Mouse (Mus musculus) liver, embryonic 13.5 days (tissue): Measurements from ENCODE around the gene Ddb1. TPM values are rescaled to one million over a fixed set of nuclear protein-coding genes. Genes with fewer than 3 reads are reported as not detected.

ENCODE experiments used
- ATAC-seq: fragments of 200-750 bp; cut with Nextera tagmentation; 2 replicates; pipeline ENCODE4 v1.8.0; 2017; ENCODE audit warnings: low read depth, mild to moderate bottlenecking, moderate number of reproducible peaks, moderate library complexity
- DNase-seq: peaks from one replicate; pipeline ENCODE4 v3.0.0; 2022
- H3K27ac ChIP-seq: fragments of 300-500 bp; sonication (generic); 2 replicates; pipeline ENCODE4 v1.5.1; 2015; ENCODE audit warnings: moderate library complexity, mild to moderate bottlenecking, inconsistent platforms
- H3K27me3 ChIP-seq: fragments of 300-500 bp; sonication (generic); 2 replicates; pipeline ENCODE4 v1.6.1; 2015; ENCODE audit warnings: mild to moderate bottlenecking, inconsistent platforms
- H3K36me3 ChIP-seq: fragments of 300-500 bp; sonication (generic); 2 replicates; pipeline ENCODE4 v1.6.1; 2015; ENCODE audit warnings: mild to moderate bottlenecking, inconsistent platforms
- H3K4me1 ChIP-seq: fragments of 300-500 bp; sonication (generic); replicated peaks from 2 replicates; pipeline ENCODE4 v1.6.1; 2015; ENCODE audit warnings: inconsistent platforms
- H3K4me2 ChIP-seq: fragments of 300-500 bp; sonication (generic); 2 replicates; pipeline ENCODE4 v1.6.1; 2015; ENCODE audit warnings: inconsistent platforms, mild to moderate bottlenecking, moderate library complexity
- H3K4me3 ChIP-seq: fragments of 300-500 bp; sonication (generic); replicated peaks from 2 replicates; pipeline ENCODE4 v1.5.1; 2015; ENCODE audit warnings: mild to moderate bottlenecking, inconsistent platforms
- H3K9ac ChIP-seq: fragments of 300-500 bp; sonication (generic); 2 replicates; pipeline ENCODE4 v1.6.1; 2015; ENCODE audit warnings: mild to moderate bottlenecking, inconsistent platforms
- H3K9me3 ChIP-seq: fragments of 300-500 bp; sonication (generic); replicated peaks from 2 replicates; pipeline ENCODE4 v1.6.1; 2016; ENCODE audit warnings: inconsistent platforms
- WGBS: fragments of 180-500 bp; shearing (Covaris S2); methylation state at CpG from one replicate; pipeline ENCODE4 v1.1.7; 2015; ENCODE audit not compliant: insufficient replicate concordance; 5-methylcytosine and 5-hydroxymethylcytosine counted together
- polyA plus RNA-seq: library from polyadenylated mRNA; unstranded; fragments of >200 nt; fragmentation: Nextera tagmentation; extraction: Ambion mirVana; gene quantifications from 2 replicates; pipeline ENCODE4 v1.2.1, GENCODE M21; 2015

Ddb1 gene
- polyA plus RNA-seq, 1 experiment from 2014 or later: 156 TPM

DNA sequence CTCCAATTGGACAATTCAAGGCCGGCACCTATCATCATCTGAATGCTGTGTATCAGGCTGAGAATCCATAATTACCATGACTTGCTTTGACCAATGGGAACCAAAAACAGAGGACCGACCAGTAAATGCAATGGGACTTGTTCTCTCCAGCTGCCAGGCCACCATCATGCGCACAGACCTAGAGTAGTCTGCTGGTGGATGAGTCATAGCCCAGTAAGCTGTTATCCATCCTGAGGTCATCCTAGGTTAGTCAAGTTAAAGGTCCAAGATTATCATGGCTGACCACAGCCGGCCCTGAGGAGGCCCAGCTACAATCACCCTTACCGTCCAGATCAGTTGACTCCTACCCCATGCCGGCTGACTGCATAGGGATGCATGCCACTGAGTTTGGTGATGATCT, 35.5 kb upstream of the Ddb1 start:
- WGBS: 90% methylated on average over 6 of the region's 6 CpGs
- DNase-seq: no peak
- no peak overlapping the region for H3K9ac ChIP-seq
- H3K36me3 ChIP-seq: peaks cover 49% of the 10 kb centered on the region
- ATAC-seq: no peak
- H3K9me3 ChIP-seq: no peaks in the 10 kb centered on the region
- H3K27me3 ChIP-seq: no peaks in the 10 kb centered on the region
- H3K27ac ChIP-seq: no peak overlapping the region
- H3K4me3 ChIP-seq: no peak overlapping the region
- peaks cover 4% of the 10 kb centered on the region; the same call in 1 of the 2 replicates for H3K4me1 ChIP-seq
- H3K4me2 ChIP-seq: no peak overlapping the region

DNA sequence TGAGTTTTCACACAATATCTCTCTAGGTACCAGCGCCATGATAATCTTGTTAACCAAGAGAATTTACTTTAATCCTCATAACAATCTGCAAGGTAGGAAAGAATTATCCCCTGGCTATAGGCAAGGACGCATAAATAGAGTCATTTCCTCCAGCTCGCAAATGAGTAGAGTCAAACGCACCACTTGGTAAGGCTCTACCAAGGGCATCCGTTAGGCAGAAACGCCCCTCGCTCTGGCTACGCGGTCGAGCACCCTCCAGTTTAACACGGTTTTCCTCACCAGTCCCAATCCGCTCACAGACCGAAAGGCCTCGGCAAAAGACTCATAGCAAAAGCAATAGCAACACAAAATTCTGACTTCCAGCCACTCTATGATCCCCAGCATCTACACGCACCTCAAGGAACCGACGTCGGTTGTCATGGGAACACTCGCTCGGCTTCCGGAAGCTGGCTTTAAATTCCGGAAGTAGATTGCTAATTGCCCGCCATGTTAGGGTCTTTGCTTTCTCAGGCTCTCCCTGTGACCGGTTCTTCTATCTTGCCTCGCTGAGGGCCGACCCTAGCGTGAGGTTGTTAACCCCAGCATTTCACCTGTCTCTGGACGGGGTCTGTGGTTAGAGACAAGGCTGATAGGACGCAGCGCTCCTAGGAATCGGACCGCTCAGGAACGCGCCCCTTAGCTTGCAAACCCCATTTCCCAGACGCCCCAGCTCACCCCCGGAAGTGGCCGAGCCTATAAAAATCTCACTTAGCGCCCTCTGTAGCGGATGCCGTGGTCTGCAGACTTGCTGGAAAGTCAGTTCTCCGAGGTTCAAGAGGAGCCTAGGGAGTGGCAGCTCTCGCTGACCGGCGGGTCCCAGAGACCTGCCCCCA, 28.2 kb upstream of the Ddb1 start, which contains the start of the genes Cyb561a3 and Tmem138:
Cyb561a3 (plus strand) TSS at position 483 of the 872 bp plus-strand sequence.
Tmem138 (minus strand) TSS at position 673 of the 872 bp plus-strand sequence.
- ATAC-seq (peak; percentile 93), DNase-seq (peak; percentile 88)
- Histone ChIP-seq H3K4me2 (peak within 1 kb of the TSS; percentile 84), H3K9me3 (no peaks in the 10 kb centered on the region), H3K4me1 (peaks cover 32% of the 10 kb centered on the region), H3K27me3 (no peaks in the 10 kb centered on the region), H3K27ac (peak within 1 kb of the TSS; percentile 82), H3K36me3 (peaks cover 33% of the 10 kb centered on the region), H3K9ac (peak within 1 kb of the TSS; percentile 80), H3K4me3 (peak within 1 kb of the TSS; percentile 71)
- under 1% methylated on average over 44 of the region's 44 CpGs for WGBS

DNA sequence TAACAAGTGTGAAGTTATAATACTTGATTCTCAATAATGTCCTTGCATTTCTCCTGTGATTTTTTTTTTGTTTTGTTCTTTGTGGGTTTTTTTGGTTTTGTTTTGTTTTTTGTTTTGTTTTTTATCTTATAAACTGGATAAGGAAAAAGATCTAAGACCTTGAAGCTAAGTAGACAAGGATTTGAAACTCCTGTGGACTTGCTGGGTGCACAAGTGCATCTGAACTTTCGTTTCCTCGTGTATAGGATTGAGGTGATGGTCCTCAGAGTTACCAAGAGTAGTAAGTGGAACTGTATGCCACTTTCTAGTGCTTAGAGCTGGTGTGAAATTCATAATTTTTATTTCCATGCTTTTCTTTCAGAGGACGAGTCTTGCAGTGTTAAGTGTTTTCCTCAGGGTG, 25.0 kb upstream of the Ddb1 start:
- 65% methylated on average over 3 of the region's 3 CpGs for WGBS

DNA sequence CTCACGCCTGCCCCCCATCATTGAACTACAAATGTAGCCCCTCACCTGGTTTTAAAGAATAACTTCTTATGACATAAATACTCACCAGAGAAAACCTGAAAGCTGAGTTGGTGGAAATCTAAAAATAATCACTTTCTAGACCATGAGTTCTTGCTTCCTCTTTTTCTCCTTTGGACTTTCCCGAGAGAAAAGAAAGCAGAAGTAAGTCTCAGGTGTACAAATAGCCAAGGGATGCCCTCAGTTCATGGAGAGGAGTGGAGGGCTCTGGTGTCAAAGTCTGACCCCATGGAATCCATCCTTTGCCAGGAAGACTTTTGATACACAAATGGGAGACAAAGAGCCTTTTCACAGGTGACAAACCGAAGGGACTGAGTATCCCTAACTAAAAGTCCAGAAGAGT, 24.4 kb upstream of the Ddb1 start:
- Histone ChIP-seq H3K27ac (no peak overlapping the region), H3K4me1 (peaks cover 33% of the 10 kb centered on the region), H3K36me3 (peaks cover 16% of the 10 kb centered on the region), H3K9ac (no peak overlapping the region), H3K4me3 (no peak overlapping the region), H3K27me3 (no peaks in the 10 kb centered on the region), H3K9me3 (no peaks in the 10 kb centered on the region), H3K4me2 (no peak overlapping the region)
- ATAC-seq (no peak), DNase-seq (no peak)
- WGBS: 47% methylated on average over 3 of the region's 3 CpGs

More for the DNA sequence above, 25.0 kb upstream of the Ddb1 start:
- DNase-seq (no peak), ATAC-seq (no peak)
- H3K9me3 ChIP-seq: no peaks in the 10 kb centered on the region
- H3K27ac ChIP-seq: no peak overlapping the region
- H3K4me3 ChIP-seq: no peak overlapping the region
- H3K4me2 ChIP-seq: no peak overlapping the region
- no peaks in the 10 kb centered on the region for H3K27me3 ChIP-seq
- H3K36me3 ChIP-seq: peaks cover 17% of the 10 kb centered on the region
- peaks cover 35% of the 10 kb centered on the region for H3K4me1 ChIP-seq
- no peak overlapping the region for H3K9ac ChIP-seq

DNA sequence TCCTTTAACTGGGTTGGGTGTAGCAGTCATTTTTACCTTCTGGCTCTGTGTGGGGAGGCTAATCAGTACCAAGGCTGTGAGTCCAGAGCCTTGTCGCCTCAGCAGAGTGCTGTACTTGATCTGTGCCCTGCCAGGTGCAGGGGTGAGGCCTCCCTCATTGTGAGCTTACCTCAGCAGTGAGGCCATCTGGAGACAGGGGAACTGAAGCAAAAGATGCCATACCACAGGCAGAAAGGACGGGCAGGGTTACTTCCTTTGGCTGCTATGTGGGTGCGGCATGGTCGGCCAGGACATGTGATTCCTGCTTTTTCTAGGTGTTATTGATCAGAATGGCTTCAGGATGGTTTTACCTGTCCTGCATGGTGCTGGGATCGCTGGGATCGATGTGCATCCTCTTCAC, 23.1 kb upstream of the Ddb1 start:
- no peaks in the 10 kb centered on the region for H3K27me3 ChIP-seq
- no peak overlapping the region for H3K9ac ChIP-seq
- H3K9me3 ChIP-seq: no peaks in the 10 kb centered on the region
- no peak for DNase-seq
- no peak for ATAC-seq
- H3K4me3 ChIP-seq: no peak overlapping the region
- H3K27ac ChIP-seq: no peak overlapping the region
- WGBS: 71% methylated on average over 6 of the region's 6 CpGs
- H3K4me1 ChIP-seq: peaks cover 25% of the 10 kb centered on the region
- H3K4me2 ChIP-seq: no peak overlapping the region
- H3K36me3 ChIP-seq: peaks cover 16% of the 10 kb centered on the region

DNA sequence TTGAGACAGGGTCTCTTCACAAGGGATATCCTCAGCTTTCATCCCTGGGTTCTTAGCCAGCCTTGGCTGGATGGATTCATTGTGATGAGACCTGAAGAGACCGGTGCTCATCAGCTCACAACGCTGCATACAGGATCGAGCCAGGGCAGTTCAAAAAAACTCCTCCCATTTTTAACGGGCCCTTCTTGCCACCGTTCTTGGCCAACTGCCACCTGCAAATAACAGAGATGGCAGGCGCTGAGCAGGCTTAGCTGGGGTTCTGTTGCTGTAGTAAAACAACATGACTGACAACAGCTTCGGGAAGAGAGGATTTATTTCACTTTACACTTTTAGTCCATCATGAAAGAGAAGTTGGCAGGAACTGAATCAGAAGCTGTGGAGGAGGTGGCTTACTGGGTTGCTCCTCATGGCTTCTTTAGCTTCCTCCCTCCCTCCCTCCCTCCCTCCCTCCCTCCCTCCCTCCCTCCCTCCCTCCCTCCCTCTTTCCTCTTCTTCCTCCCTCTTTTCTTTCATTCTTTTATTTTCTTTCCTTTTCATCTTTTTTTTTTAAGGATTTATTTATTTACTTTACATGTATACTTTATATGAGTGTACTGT, 21.5 kb upstream of the Ddb1 start:
- ATAC-seq (no peak), DNase-seq (no peak)
- Histone ChIP-seq H3K27ac (no peak overlapping the region), H3K9ac (no peak overlapping the region), H3K4me1 (peaks cover 17% of the 10 kb centered on the region), H3K4me3 (no peak overlapping the region), H3K36me3 (peaks cover 26% of the 10 kb centered on the region), H3K4me2 (no peak overlapping the region), H3K9me3 (no peaks in the 10 kb centered on the region), H3K27me3 (no peaks in the 10 kb centered on the region)
- 71% methylated on average over 7 of the region's 7 CpGs for WGBS

DNA sequence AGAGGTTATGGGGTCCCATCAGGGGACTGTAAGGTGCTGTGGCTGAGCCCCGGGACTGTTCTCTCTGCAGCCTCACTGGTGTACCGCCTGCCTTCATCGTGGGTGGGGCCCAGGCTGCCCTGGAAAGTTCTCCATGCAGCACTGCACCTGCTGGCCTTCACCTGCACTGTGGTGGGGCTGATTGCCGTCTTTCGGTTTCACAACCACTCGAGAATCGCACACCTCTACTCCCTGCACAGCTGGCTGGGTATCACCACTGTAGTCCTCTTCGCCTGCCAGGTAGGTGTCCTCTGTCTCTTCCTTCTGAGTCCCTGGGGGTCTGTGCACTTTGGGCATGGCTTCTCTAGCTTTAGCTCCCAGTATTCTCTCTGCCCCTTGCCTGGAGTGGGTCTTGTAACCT, 20.0 kb upstream of the Ddb1 start:
- no peak for DNase-seq
- WGBS: 80% methylated on average over 8 of the region's 8 CpGs
- Histone ChIP-seq H3K4me1 (peaks cover 17% of the 10 kb centered on the region), H3K9ac (no peak overlapping the region), H3K9me3 (no peaks in the 10 kb centered on the region), H3K27me3 (no peaks in the 10 kb centered on the region), H3K4me2 (no peak overlapping the region), H3K27ac (no peak overlapping the region), H3K36me3 (peaks cover 28% of the 10 kb centered on the region), H3K4me3 (no peak overlapping the region)
- ATAC-seq: no peak

DNA sequence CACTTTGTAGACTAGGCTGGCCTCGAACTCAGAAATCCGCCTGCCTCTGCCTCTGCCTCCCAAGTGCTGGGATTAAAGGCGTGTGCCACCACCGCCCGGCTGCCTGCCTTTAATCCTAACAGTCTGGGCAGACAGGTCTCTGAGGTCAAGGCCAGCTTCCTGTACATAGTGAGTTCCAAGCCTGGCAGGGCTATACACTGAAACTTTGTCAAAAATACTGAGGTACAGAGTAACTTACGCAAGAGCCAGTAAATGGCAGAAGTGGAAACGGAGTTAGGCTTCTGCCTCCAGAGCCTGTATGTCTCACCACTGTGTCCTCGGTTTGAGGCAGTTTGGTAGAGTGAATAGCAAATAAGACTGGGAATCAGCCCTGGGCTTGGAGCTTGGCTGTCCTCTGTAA, 17.9 kb upstream of the Ddb1 start:
- peaks cover 33% of the 10 kb centered on the region for H3K36me3 ChIP-seq
- H3K4me3 ChIP-seq: no peak overlapping the region
- H3K9me3 ChIP-seq: no peaks in the 10 kb centered on the region
- DNase-seq: no peak
- H3K4me1 ChIP-seq: peaks cover 17% of the 10 kb centered on the region
- 63% methylated on average over 8 of the region's 8 CpGs for WGBS
- H3K4me2 ChIP-seq: no peak overlapping the region
- H3K27ac ChIP-seq: peak overlapping the region; percentile 55
- H3K9ac ChIP-seq: no peak overlapping the region
- ATAC-seq: no peak
- no peaks in the 10 kb centered on the region for H3K27me3 ChIP-seq

DNA sequence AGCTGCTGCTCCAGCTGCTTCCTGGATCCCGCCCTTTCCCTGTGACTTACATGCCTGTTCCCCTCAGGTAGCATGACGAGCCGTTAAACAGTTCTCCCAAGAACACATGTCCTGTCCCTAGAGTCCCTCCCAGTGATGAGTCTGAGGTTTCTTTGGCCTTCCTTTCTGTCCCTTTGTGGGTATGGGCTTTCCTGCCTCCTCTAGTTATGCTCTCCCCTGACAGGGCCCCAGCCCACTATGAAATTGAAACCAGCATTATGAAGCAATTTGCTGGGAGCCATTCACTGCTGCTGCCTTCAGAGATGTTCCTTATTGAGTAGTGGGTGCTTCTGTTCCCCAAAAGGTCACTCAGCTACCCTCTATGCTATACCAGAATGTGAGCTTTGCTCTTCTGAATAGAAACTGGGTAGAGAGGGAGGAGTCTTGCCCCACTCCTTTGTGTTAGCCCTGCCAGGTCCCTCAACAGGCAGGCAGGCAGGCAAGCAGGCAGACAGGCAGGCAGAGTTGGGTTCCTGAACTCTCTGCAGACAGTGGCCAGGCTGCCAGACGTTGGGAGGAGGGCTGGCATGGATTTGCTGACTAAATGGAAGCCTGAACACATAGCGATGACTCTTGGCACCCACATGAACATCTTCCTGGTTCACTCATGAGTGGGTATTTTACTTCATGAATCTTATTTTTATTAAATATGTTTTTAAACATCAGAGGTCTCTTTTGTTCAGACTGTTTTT, 15.8 kb upstream of the Ddb1 start:
- DNase-seq: no peak

DNA sequence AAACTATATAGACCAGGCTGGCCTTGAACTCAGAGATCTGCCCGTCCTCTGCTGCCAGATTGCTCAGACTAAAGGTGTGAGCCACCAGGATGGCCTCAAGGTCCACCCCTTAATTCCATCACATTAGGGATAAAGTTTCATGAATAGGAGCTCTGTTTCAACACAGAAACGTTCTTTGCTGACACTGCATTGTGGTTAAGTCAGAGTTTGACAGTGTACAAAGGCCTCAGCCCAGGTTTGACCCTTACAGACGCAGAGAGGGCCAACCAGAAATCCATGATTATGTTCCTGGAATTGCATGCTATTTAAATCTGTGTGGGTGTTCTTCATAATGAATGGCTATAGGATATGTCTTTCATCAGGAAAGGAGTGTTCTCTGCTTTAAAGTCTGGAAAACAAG, 14.8 kb upstream of the Ddb1 start:
- WGBS: 58% methylated on average over 3 of the region's 3 CpGs
- Histone ChIP-seq H3K36me3 (peaks cover 39% of the 10 kb centered on the region), H3K9ac (no peak overlapping the region), H3K4me2 (no peak overlapping the region), H3K9me3 (no peaks in the 10 kb centered on the region), H3K27ac (peak overlapping the region; percentile 10; the same call in 1 of the 2 replicates), H3K27me3 (no peaks in the 10 kb centered on the region), H3K4me3 (no peak overlapping the region), H3K4me1 (peaks cover 14% of the 10 kb centered on the region)
- ATAC-seq (no peak), DNase-seq (no peak)

More for the DNA sequence above, 15.8 kb upstream of the Ddb1 start:
- WGBS: 36% methylated on average over 5 of the region's 5 CpGs
- Histone ChIP-seq H3K9me3 (no peaks in the 10 kb centered on the region), H3K4me3 (no peak overlapping the region), H3K27ac (peak overlapping the region; percentile 67), H3K4me2 (no peak overlapping the region), H3K27me3 (no peaks in the 10 kb centered on the region), H3K4me1 (peaks cover 17% of the 10 kb centered on the region), H3K36me3 (peaks cover 34% of the 10 kb centered on the region), H3K9ac (no peak overlapping the region)
- no peak for ATAC-seq
